Mouse (Mus musculus) left cerebral cortex, postnatal 14 days (tissue): Measurements from ENCODE around the gene Ndrg2. TPM values are rescaled to one million over a fixed set of nuclear protein-coding genes. Genes with fewer than 3 reads are reported as not detected.
"Not testable (repeated sequence)": the region's sequence is repeated elsewhere in the genome, so short reads cannot be mapped to it uniquely, and the experiment has no call there.

ENCODE experiments used
- DNase-seq, 2 experiments: peaks; one replicate each; pipeline ENCODE4 v3.0.0; 2021 to 2022; ENCODE audit warnings: low spot score in 2 of 2, mixed read lengths in 1 of 2
- intact Hi-C: fragments of 180-260 bp; cut with DNase I; formaldehyde crosslinking; loops from one replicate; pipeline ENCODE4 v1.15.1; 2025
- total RNA-seq, 2 experiments: library from RNA; stranded (reverse); gene quantifications; 2 replicates each; pipeline ENCODE4 v1.2.3; 2021

Ndrg2 gene
- total RNA-seq, 2 experiments from 2014 or later = 508 to 561 TPM

GRCm38 (mm10) chr14:51884598-51885331 is 29.2 kb downstream of the Ndrg2 start, which contains the start of gene Mettl17:
Gene Mettl17 (plus strand): TSS chr14:51884842.
- intact Hi-C loops = no loop called here
- DNase-seq = peak; percentile 92 to 97

GRCm38 (mm10) chr14:51884031-51884544 is 29.9 kb downstream of the Ndrg2 start:
- intact Hi-C loops = no loop called here
- no peak for DNase-seq

- intact Hi-C loops = no loop called here
Measured at GRCm38 (mm10) chr14:51883527-51884030, 30.4 kb downstream of the Ndrg2 start.

GRCm38 (mm10) chr14:51877517-51877916 is 36.4 kb downstream of the Ndrg2 start:
- intact Hi-C loops = no loop called here

More at GRCm38 (mm10) chr14:51883527-51884030, 30.4 kb downstream of the Ndrg2 start:
- peak; percentile 74 to 95 for DNase-seq

GRCm38 (mm10) chr14:51871741-51872140 is 42.2 kb downstream of the Ndrg2 start:
- intact Hi-C loops = no loop called here

More at GRCm38 (mm10) chr14:51877517-51877916, 36.4 kb downstream of the Ndrg2 start:
- no peak for DNase-seq

GRCm38 (mm10) chr14:51870756-51871155 is 43.2 kb downstream of the Ndrg2 start:
- DNase-seq = no peak
- intact Hi-C loops = no loop called here

More at GRCm38 (mm10) chr14:51871741-51872140, 42.2 kb downstream of the Ndrg2 start:
- DNase-seq = no peak

GRCm38 (mm10) chr14:51863603-51864002 is 50.4 kb downstream of the Ndrg2 start:
- intact Hi-C loops = not testable (repeated sequence)

GRCm38 (mm10) chr14:51855280-51855679 is 58.7 kb downstream of the Ndrg2 start:
- DNase-seq, intact Hi-C loops: not testable (repeated sequence)

More at GRCm38 (mm10) chr14:51863603-51864002, 50.4 kb downstream of the Ndrg2 start:
- peak in 1 of 2 experiments; percentile 20 for DNase-seq

Other genes with a start within 250 kb of the Ndrg2 start
- not detected for gene Gm17079, start 218.7 kb downstream of the Ndrg2 start, total RNA-seq
- gene Gm5800, start 197.0 kb downstream of the Ndrg2 start, total RNA-seq = not detected
- gene Ang4, start 140.6 kb downstream of the Ndrg2 start, total RNA-seq = not detected
- not detected for gene AY358078, start 114.1 kb downstream of the Ndrg2 start, total RNA-seq
- gene Ear6, start 60.5 kb downstream of the Ndrg2 start, total RNA-seq = not detected
- 10 to 100 TPM; 29.1 to 34.6 TPM for gene Mettl17, start 29.3 kb downstream of the Ndrg2 start, total RNA-seq
- 1 to 10 TPM; 3.8 to 4.3 TPM for gene Slc39a2, start 21.3 kb downstream of the Ndrg2 start, total RNA-seq
- not detected for gene Tppp2, start 4.3 kb upstream of the Ndrg2 start, total RNA-seq
- not detected for gene Rnase13, start 8.6 kb upstream of the Ndrg2 start, total RNA-seq
- gene Arhgef40, start 70.6 kb upstream of the Ndrg2 start, total RNA-seq = 10 to 100 TPM; 31.9 to 35.2 TPM
- under 1 TPM; 0.36 to 0.77 TPM for gene Tmem253, start 101.5 kb upstream of the Ndrg2 start, total RNA-seq
- gene Zfp219, start 106.6 kb upstream of the Ndrg2 start, total RNA-seq = 10 to 100 TPM; 29.5 to 33.6 TPM
- gene Olfr221, start 128.3 kb upstream of the Ndrg2 start, total RNA-seq = not detected
- gene Hnrnpc, start 189.9 kb upstream of the Ndrg2 start, total RNA-seq = 100 to 1,000 TPM; 194 to 206 TPM
- 1 to 10 TPM in 1 of 2 experiments, under 1 TPM in 1; 0.88 to 2.2 TPM for gene Rpgrip1, start 196.5 kb upstream of the Ndrg2 start, total RNA-seq